Mouse (Mus musculus) MEL (cell line): ENCODE data around the gene Engase. TPM values are rescaled to one million over a fixed set of nuclear protein-coding genes. Genes with fewer than 3 reads are reported as not detected.

Experiments
- DNase-seq: peaks from one replicate; pipeline ENCODE4 v3.0.0; 2011; ENCODE audit warnings: low read depth, low spot score
- H3K27ac ChIP-seq: 2 replicates; pipeline ENCODE4 v1.5.1; 2012; ENCODE audit warnings: low read depth, mild to moderate bottlenecking, control low read depth, low read length, moderate library complexity; ENCODE audit not compliant: control insufficient read depth
- H3K27me3 ChIP-seq, 2 experiments: fragments of 150-350 bp in 1 of 2; sonication (generic) in 1 of 2; 2 replicates each; pipeline ENCODE4 v1.6.1; 2012; ENCODE audit warnings: low read length in 2 of 2, mild to moderate bottlenecking in 2 of 2, improper control_type of control experiment in 1 of 2, moderate library complexity in 1 of 2; ENCODE audit not compliant: insufficient read depth in 2 of 2, control insufficient read depth in 1 of 2
- H3K36me3 ChIP-seq, 2 experiments: 2 replicates each; pipeline ENCODE4 v1.6.1; 2012 to 2014; ENCODE audit warnings: low read length in 2 of 2, improper control_type of control experiment in 1 of 2, inconsistent platforms in 1 of 2, mild to moderate bottlenecking in 1 of 2; ENCODE audit not compliant: insufficient read depth in 2 of 2, control insufficient read depth in 1 of 2
- H3K4me1 ChIP-seq, 2 experiments: fragments of 150-350 bp in 1 of 2; sonication (generic) in 1 of 2; 2 replicates each; pipeline ENCODE4 v1.6.1; 2012; ENCODE audit warnings: low read length in 2 of 2, improper control_type of control experiment in 1 of 2, mild to moderate bottlenecking in 1 of 2; ENCODE audit not compliant: insufficient read depth in 2 of 2, control insufficient read depth in 1 of 2
- H3K4me3 ChIP-seq, 2 experiments: fragments of 150-350 bp in 1 of 2; sonication (generic) in 1 of 2; 2 replicates each; pipeline ENCODE4 v1.5.1; 2012; ENCODE audit warnings: low read depth in 2 of 2, low read length in 2 of 2, mild to moderate bottlenecking in 2 of 2, moderate library complexity in 2 of 2, control low read depth in 1 of 2, improper control_type of control experiment in 1 of 2; ENCODE audit not compliant: control insufficient read depth in 1 of 2, insufficient read depth in 1 of 2
- H3K79me2 ChIP-seq: 2 replicates; pipeline ENCODE4 v1.6.1; 2012; ENCODE audit warnings: mild to moderate bottlenecking, low read length, moderate library complexity; ENCODE audit not compliant: control insufficient read depth, poor library complexity, insufficient read depth
- H3K9ac ChIP-seq: 2 replicates; pipeline ENCODE4 v1.6.1; 2012; ENCODE audit warnings: low read depth, mild to moderate bottlenecking, control low read depth, low read length, moderate library complexity; ENCODE audit not compliant: control insufficient read depth, poor library complexity, severe bottlenecking
- H3K9me3 ChIP-seq: fragments of 150-350 bp; sonication (generic); replicated peaks from 2 replicates; pipeline ENCODE4 v1.6.1; 2012; ENCODE audit warnings: mild to moderate bottlenecking, low read length, improper control_type of control experiment, moderate library complexity; ENCODE audit not compliant: insufficient read depth
- CHD1 ChIP-seq: IDR thresholded peaks from 2 replicates; pipeline ENCODE4 v1.6.1; 2012; ENCODE audit warnings: low read depth, mild to moderate bottlenecking, inconsistent platforms, low read length, improper control_type of control experiment
- CHD2 ChIP-seq: IDR thresholded peaks from 2 replicates; pipeline ENCODE4 v1.6.1; 2011; ENCODE audit warnings: low read length, improper control_type of control experiment
- CTCF ChIP-seq, 3 experiments: IDR thresholded peaks in 2 of 3; conservative IDR thresholded peaks in 1 of 3; 2 replicates each; pipeline ENCODE4 v1.5.1; 2011 to 2012; ENCODE audit warnings: low read length in 3 of 3, low read depth in 2 of 3, mild to moderate bottlenecking in 2 of 3, improper control_type of control experiment in 1 of 3, inconsistent platforms in 1 of 3, mixed read lengths in 1 of 3, moderate library complexity in 1 of 3; ENCODE audit not compliant: control insufficient read depth in 1 of 3, insufficient read depth in 1 of 3, poor library complexity in 1 of 3, severe bottlenecking in 1 of 3
- E2F4 ChIP-seq: IDR thresholded peaks from 2 replicates; pipeline ENCODE4 v1.6.1; 2011; ENCODE audit warnings: low read depth, low read length, improper control_type of control experiment, borderline replicate concordance
- ETS1 ChIP-seq: IDR thresholded peaks from 2 replicates; pipeline ENCODE4 v1.6.1; 2012; ENCODE audit warnings: low read depth, mild to moderate bottlenecking, inconsistent platforms, low read length, improper control_type of control experiment, moderate library complexity
- GABPA ChIP-seq: IDR thresholded peaks from 2 replicates; pipeline ENCODE4 v1.6.1; 2012; ENCODE audit warnings: low read depth, mild to moderate bottlenecking, inconsistent platforms, low read length, improper control_type of control experiment, moderate library complexity
- GATA1 ChIP-seq: IDR thresholded peaks from 2 replicates; pipeline ENCODE4 v1.6.1; 2011; ENCODE audit warnings: low read depth, low read length, improper control_type of control experiment
- JUND ChIP-seq: IDR thresholded peaks from 2 replicates; pipeline ENCODE4 v1.6.1; 2011; ENCODE audit warnings: low read depth, mild to moderate bottlenecking, improper control_type of control experiment, low read length
- KAT2A ChIP-seq: conservative IDR thresholded peaks from 2 replicates; pipeline ENCODE4 v1.6.1; 2012; ENCODE audit warnings: low read depth, low read length, improper control_type of control experiment, inconsistent platforms
- MAFK ChIP-seq: IDR thresholded peaks from 2 replicates; pipeline ENCODE4 v1.6.1; 2011; ENCODE audit warnings: low read depth, mild to moderate bottlenecking, low read length, improper control_type of control experiment, borderline replicate concordance
- MXI1 ChIP-seq: IDR thresholded peaks from 2 replicates; pipeline ENCODE4 v1.6.1; 2011; ENCODE audit warnings: mild to moderate bottlenecking, low read depth, low read length, improper control_type of control experiment
- MYB ChIP-seq: IDR thresholded peaks from 2 replicates; pipeline ENCODE4 v1.6.1; 2011; ENCODE audit warnings: mild to moderate bottlenecking, low read depth, low read length, improper control_type of control experiment
- MYC ChIP-seq: IDR thresholded peaks from 2 replicates; pipeline ENCODE4 v1.6.1; 2011; ENCODE audit warnings: low read depth, mild to moderate bottlenecking, low read length, improper control_type of control experiment, moderate library complexity
- NRF1 ChIP-seq: IDR thresholded peaks from 2 replicates; pipeline ENCODE4 v1.6.1; 2014; ENCODE audit warnings: low read depth, mild to moderate bottlenecking, inconsistent platforms, low read length, improper control_type of control experiment, moderate library complexity; ENCODE audit not compliant: poor library complexity, insufficient read depth, severe bottlenecking
- POLR2AphosphoS2 ChIP-seq: IDR thresholded peaks from 2 replicates; pipeline ENCODE4 v1.6.1; 2011; ENCODE audit warnings: low read length, improper control_type of control experiment
- POLR2AphosphoS5 ChIP-seq: IDR thresholded peaks from 2 replicates; pipeline ENCODE4 v1.6.1; 2012; ENCODE audit warnings: low read depth, borderline replicate concordance, mild to moderate bottlenecking, inconsistent platforms, low read length, moderate library complexity, mixed read lengths
- RAD21 ChIP-seq: IDR thresholded peaks from 2 replicates; pipeline ENCODE4 v1.6.1; 2011; ENCODE audit warnings: mild to moderate bottlenecking, low read depth, low read length, improper control_type of control experiment
- SMC3 ChIP-seq: IDR thresholded peaks from 2 replicates; pipeline ENCODE4 v1.6.1; 2011; ENCODE audit warnings: low read depth, low read length, improper control_type of control experiment
- TAL1 ChIP-seq: IDR thresholded peaks from 2 replicates; pipeline ENCODE4 v1.6.1; 2012; ENCODE audit warnings: mild to moderate bottlenecking, inconsistent platforms, low read length, moderate library complexity, mixed read lengths
- TBP ChIP-seq: IDR thresholded peaks from 2 replicates; pipeline ENCODE4 v1.8.0; 2011; ENCODE audit warnings: low read depth, low read length, improper control_type of control experiment
- ZC3H11A ChIP-seq: IDR thresholded peaks from 2 replicates; pipeline ENCODE4 v1.6.1; 2012; ENCODE audit warnings: low read depth, mild to moderate bottlenecking, inconsistent platforms, low read length, improper control_type of control experiment
- polyA plus RNA-seq, 2 experiments: library from polyadenylated mRNA; stranded (reverse) in 1 of 2; unstranded in 1 of 2; fragments of >175 nt in 1 of 2; fragments of >200 nt in 1 of 2; gene quantifications; 2 replicates each; pipeline versions ENCODE4 v1.2.1 to v1.2.4; 2012; ENCODE audit warnings: low replicate concordance in 2 of 2, low read depth in 1 of 2; ENCODE audit not compliant: insufficient read length in 2 of 2, insufficient read depth in 1 of 2, missing spikeins in 1 of 2
- total RNA-seq: library from RNA; depleted of rRNA; stranded (reverse); fragments of 300-350 nt; gene quantifications from 2 replicates; pipeline ENCODE4 v1.2.3, GENCODE M21; 2012

Gene Engase
- total and polyA plus RNA-seq, 3 experiments = 15.3 to 23.5 TPM; not detected in 1

GRCm38 (mm10) chr11:118520251-118520650, 43.6 kb downstream of the Engase start:
- Histone ChIP-seq H3K4me3 (no peak overlapping the region), H3K27ac (no peak overlapping the region), H3K9me3 (no peaks in the 10 kb centered on the region), H3K4me1 (no peaks in the 10 kb centered on the region), H3K9ac (no peak overlapping the region), H3K36me3 (no peaks in the 10 kb centered on the region), H3K27me3 (no peaks in the 10 kb centered on the region), H3K79me2 (no peaks in the 10 kb centered on the region)
- peak; percentile 6 for DNase-seq
- TF ChIP-seq CTCF (IDR thresholded peaks at IDR 0.05 in 2 of 3, conservative IDR thresholded peaks at IDR 0.05 in 1 of 3; ENCODE audit: control insufficient read depth in 1 of 3, insufficient read depth in 1 of 3, low read depth in 2 of 3, low read length in 3 of 3, poor library complexity in 1 of 3, severe bottlenecking in 1 of 3) (peak in 2 of 3 experiments; percentile 37 to 43; a peak in 4 of 6 replicates), SMC3 (peak; percentile 32; the same call in 1 of the 2 replicates), CHD2 (no peak), GABPA (no peak), TAL1 (no peak), E2F4 (no peak), MAFK (no peak), RAD21 (peak; percentile 29)

- Histone ChIP-seq H3K27me3 (no peaks in the 10 kb centered on the region), H3K36me3 (no peaks in the 10 kb centered on the region), H3K79me2 (no peaks in the 10 kb centered on the region), H3K4me3 (no peak overlapping the region), H3K9ac (no peak overlapping the region), H3K4me1 (no peaks in the 10 kb centered on the region), H3K27ac (no peak overlapping the region), H3K9me3 (no peaks in the 10 kb centered on the region)
- TF ChIP-seq KAT2A (no peak), GATA1 (no peak), ZC3H11A (no peak), JUND (no peak), ETS1 (no peak), MXI1 (no peak), POLR2AphosphoS2 (no peak), TBP (no peak), MYC (no peak), NRF1 (no peak), MAFK (no peak), TAL1 (no peak), GABPA (no peak), RAD21 (no peak), POLR2AphosphoS5 (no peak), MYB (no peak), E2F4 (no peak), CHD1 (no peak)
- no peak for DNase-seq
These were observed 44.3 kb downstream of the Engase start for GRCm38 (mm10) chr11:118520932-118521331.
